In genomic region chr1:182020831-182021460, GRCm38 (mm10) we compare ENCODE assay signal across 8 mouse cellular contexts. TPM values are rescaled to one million over a fixed set of nuclear protein-coding genes. Genes with fewer than 3 reads are reported as not detected.
DNase-seq lines count a peak whose midpoint lies in the region; ATAC-seq and TF ChIP-seq lines count a peak whose summit lies in the region.

No protein-coding gene starts in this region.

- no peak for TF ChIP-seq EP300 in liver, postnatal 0 days (IDR thresholded peaks at IDR 0.05; ENCODE audit: low read depth)

- no peak for TF ChIP-seq CTCF in testis, adult 2 months (IDR thresholded peaks at IDR 0.05; ENCODE audit: control insufficient read depth, insufficient read depth, insufficient replicate concordance, low read depth, low read length)
- TF ChIP-seq CTCF in liver, postnatal 0 days (IDR thresholded peaks at IDR 0.05; ENCODE audit: low read depth) = no peak

- peak overlapping the region; percentile 96 for H3K9ac ChIP-seq in intestine, embryonic 14.5 days (ENCODE audit: low read length)
- no peak overlapping the region for H3K9ac ChIP-seq in liver, postnatal 0 days (replicated peaks)

- no peak for ATAC-seq in intestine, embryonic 14.5 days (replicated peaks; ENCODE audit: low FRiP score, low TSS enrichment, low read depth)
- no peak for ATAC-seq in liver, postnatal 0 days

- H3K4me2 ChIP-seq in intestine, embryonic 14.5 days (ENCODE audit: low read length) = peak overlapping the region; percentile 84
- H3K4me2 ChIP-seq in liver, postnatal 0 days (ENCODE audit: low read depth, low read length) = no peak overlapping the region

- peaks cover 2% of the 10 kb centered on the region; the same call in 1 of the 2 replicates for H3K4me1 ChIP-seq in testis, adult 2 months (ENCODE audit: control insufficient read depth, insufficient read depth, low read length)
- H3K4me1 ChIP-seq in intestine, embryonic 14.5 days (replicated peaks; ENCODE audit: control insufficient read depth, insufficient read depth, low read length) = peaks cover 26% of the 10 kb centered on the region
- H3K4me1 ChIP-seq in liver, postnatal 0 days (ENCODE audit: insufficient read depth) = no peaks in the 10 kb centered on the region

- H3K27ac ChIP-seq in testis, adult 2 months (ENCODE audit: control insufficient read depth, insufficient read depth, low read depth, low read length) = peak overlapping the region; percentile 77
- peak overlapping the region; percentile 91 for H3K27ac ChIP-seq in intestine, embryonic 14.5 days (ENCODE audit: low read depth)
- no peak overlapping the region for H3K27ac ChIP-seq in liver, postnatal 0 days (ENCODE audit: low read depth)

- no peaks in the 10 kb centered on the region for H3K36me3 ChIP-seq in testis, adult 2 months (ENCODE audit: control insufficient read depth, insufficient read depth, low read length)
- no peaks in the 10 kb centered on the region for H3K36me3 ChIP-seq in intestine, embryonic 14.5 days (ENCODE audit: control insufficient read depth, insufficient read depth, low read length)
- H3K36me3 ChIP-seq in liver, postnatal 0 days (replicated peaks; ENCODE audit: insufficient read depth, low read length) = no peaks in the 10 kb centered on the region

- peak; percentile 25 for DNase-seq in adrenal gland, adult 2 months
- DNase-seq in adrenal gland, postnatal 10 days = no peak
- DNase-seq in testis, postnatal 14 days (ENCODE audit: low spot score) = no peak
- DNase-seq in intestine, embryonic 14.5 days (ENCODE audit: low spot score) = no peak
- DNase-seq in liver, postnatal 0 days = no peak
- no peak for DNase-seq in spleen, postnatal 36 days (ENCODE audit: low spot score in 2 of 2)
- DNase-seq in lung, postnatal 25 days (ENCODE audit: low spot score) = no peak

- H3K27me3 ChIP-seq in testis, adult 2 months (ENCODE audit: control insufficient read depth, insufficient read depth, low read length) = no peaks in the 10 kb centered on the region
- H3K27me3 ChIP-seq in intestine, embryonic 14.5 days (replicated peaks; ENCODE audit: control insufficient read depth, insufficient read depth, low read length) = no peaks in the 10 kb centered on the region
- peaks cover 45% of the 10 kb centered on the region for H3K27me3 ChIP-seq in liver, postnatal 0 days (ENCODE audit: insufficient read depth, low read length)

- peak overlapping the region; percentile 91 for H3K4me3 ChIP-seq in testis, adult 2 months (ENCODE audit: control insufficient read depth, low read depth, low read length)
- H3K4me3 ChIP-seq in intestine, embryonic 14.5 days (ENCODE audit: low read depth, low read length) = peak overlapping the region; percentile 67
- peak overlapping the region; percentile 50; the same call in 1 of the 2 replicates for H3K4me3 ChIP-seq in liver, postnatal 0 days (ENCODE audit: low read depth, low read length)

- no peak for TF ChIP-seq POLR2A in testis, adult 2 months (IDR thresholded peaks at IDR 0.05; ENCODE audit: control insufficient read depth, low read depth, low read length)

- no peaks in the 10 kb centered on the region for H3K9me3 ChIP-seq in intestine, embryonic 14.5 days (ENCODE audit: control insufficient read depth, low read length)
- H3K9me3 ChIP-seq in liver, postnatal 0 days (ENCODE audit: low read length) = no peaks in the 10 kb centered on the region

- WGBS in intestine, embryonic 14.5 days = 29% methylated on average over 11 of the region's 11 CpGs
- 35% methylated on average over 11 of the region's 11 CpGs for WGBS in liver, postnatal 0 days (ENCODE audit: insufficient replicate concordance)

RNA-seq across cellular contexts. Expression of gene Enah, which starts 1.2 kb away (rescaled TPM):
- total RNA-seq in adrenal gland, adult 2 months (2021) = 10 to 100 TPM; 64.5 to 69.0 TPM
- 17.3 and 21.9 TPM in 2 replicates for polyA plus RNA-seq in adrenal gland, adult 2 months (2012; rRNA removed)
- 10 to 100 TPM; 58.9 to 72.2 TPM for total RNA-seq in adrenal gland, postnatal 10 days (2021)
- polyA plus RNA-seq in testis, adult 2 months (2012; rRNA removed) = 50.5 and 54.0 TPM in 2 replicates
- polyA plus RNA-seq in intestine, embryonic 14.5 days (2014; fragmentation: Nextera tagmentation; extraction: Ambion mirVana) = 24.4 and 24.9 TPM in 2 replicates
- 0.36 and 0.41 TPM in 2 replicates for polyA plus RNA-seq in liver, postnatal 0 days (2015; fragmentation: Nextera tagmentation; extraction: Ambion mirVana)

Comparison
In these comparisons a context has a peak if more than half of its experiments do, and no peak if none do; other contexts are left out.
1. RNA of gene Enah, which starts 1.2 kb away (polyA plus RNA-seq): 50.5 to 54.0 TPM in testis, adult 2 months, 24.4 to 24.9 TPM in intestine, embryonic 14.5 days and 17.3 to 21.9 TPM in adrenal gland, adult 2 months; 0.36 to 0.41 TPM in liver, postnatal 0 days; every median in the first group is over 10 times any median in the second.
2. Peak in every context shown above with its lines, with median percentiles within 50 percentile points of each other: H3K4me3 ChIP-seq.